Mouse (Mus musculus): Measurements from ENCODE around the gene Enoph1.

Enoph1 gene

GRCm38 (mm10) chr5:100067579-100067978 is 27.8 kb downstream of the Enoph1 start:
- in situ Hi-C loops (cut with MboI; ENCODE audit: unreplicated experiment in 2 of 2) = loop anchor here (10.0 to 25.0 kb wide), 2 partner anchors 467 to 595 kb away; no protein-coding TSS in a partner anchor

GRCm38 (mm10) chr5:100069526-100069925 is 29.7 kb downstream of the Enoph1 start:
- in situ Hi-C loops (cut with MboI; ENCODE audit: unreplicated experiment in 2 of 2) = loop anchor here (10.0 to 25.0 kb wide), 2 partner anchors 465 to 593 kb away; no protein-coding TSS in a partner anchor

- in situ Hi-C loops (cut with MboI; ENCODE audit: unreplicated experiment in 2 of 2) = loop anchor here (5.0 to 25.0 kb wide), 6 partner anchors 252 to 845 kb away; no protein-coding TSS in a partner anchor
Observed at GRCm38 (mm10) chr5:100070255-100070654, 30.5 kb downstream of the Enoph1 start.

GRCm38 (mm10) chr5:100071541-100071940 is 31.8 kb downstream of the Enoph1 start:
- in situ Hi-C loops (cut with MboI; ENCODE audit: unreplicated experiment in 2 of 2) = loop anchor here (5.0 to 25.0 kb wide), 6 partner anchors 251 to 843 kb away; no protein-coding TSS in a partner anchor

GRCm38 (mm10) chr5:100072557-100072956 is 32.8 kb downstream of the Enoph1 start:
- in situ Hi-C loops (cut with MboI; ENCODE audit: unreplicated experiment in 2 of 2) = loop anchor here (5.0 to 25.0 kb wide), 6 partner anchors 250 to 842 kb away; no protein-coding TSS in a partner anchor

- in situ Hi-C loops (cut with MboI; ENCODE audit: unreplicated experiment in 2 of 2) = loop anchor here (5.0 to 25.0 kb wide), 6 partner anchors 248 to 840 kb away; no protein-coding TSS in a partner anchor
Observed at GRCm38 (mm10) chr5:100074571-100074970, 34.8 kb downstream of the Enoph1 start.

- in situ Hi-C loops (cut with MboI; ENCODE audit: unreplicated experiment in 2 of 2) = loop anchor here (10.0 to 25.0 kb wide), 5 partner anchors 246 to 858 kb away; no protein-coding TSS in a partner anchor
Observed at GRCm38 (mm10) chr5:100079040-100079930, 39.5 kb downstream of the Enoph1 start.

GRCm38 (mm10) chr5:100079931-100080275 is 40.1 kb downstream of the Enoph1 start:
- in situ Hi-C loops (cut with MboI; ENCODE audit: unreplicated experiment in 2 of 2) = loop anchor here (10.0 to 25.0 kb wide), 5 partner anchors 245 to 857 kb away; no protein-coding TSS in a partner anchor

- in situ Hi-C loops (cut with MboI; ENCODE audit: unreplicated experiment in 2 of 2) = loop anchor here in 1 of 2 experiments (25.0 kb wide), 1 partner anchor 855 kb away; no protein-coding TSS in a partner anchor
Observed at GRCm38 (mm10) chr5:100082006-100082405, 42.2 kb downstream of the Enoph1 start.

GRCm38 (mm10) chr5:100083953-100084562 is 44.3 kb downstream of the Enoph1 start:
- in situ Hi-C loops (cut with MboI; ENCODE audit: unreplicated experiment in 2 of 2) = loop anchor here in 1 of 2 experiments (25.0 kb wide), 1 partner anchor 853 kb away; no protein-coding TSS in a partner anchor

- in situ Hi-C loops (cut with MboI; ENCODE audit: unreplicated experiment in 2 of 2) = loop anchor here in 1 of 2 experiments (25.0 kb wide), 1 partner anchor 852 kb away; no protein-coding TSS in a partner anchor
Observed at GRCm38 (mm10) chr5:100085097-100085496, 45.3 kb downstream of the Enoph1 start.

- in situ Hi-C loops (cut with MboI; ENCODE audit: unreplicated experiment in 2 of 2) = loop anchor here in 1 of 2 experiments (25.0 kb wide), 1 partner anchor 847 kb away; no protein-coding TSS in a partner anchor
Observed at GRCm38 (mm10) chr5:100090515-100091262, 50.9 kb downstream of the Enoph1 start.

GRCm38 (mm10) chr5:100091263-100091594 is 51.4 kb downstream of the Enoph1 start:
- in situ Hi-C loops (cut with MboI; ENCODE audit: unreplicated experiment in 2 of 2) = loop anchor here in 1 of 2 experiments (25.0 kb wide), 1 partner anchor 846 kb away; no protein-coding TSS in a partner anchor

- in situ Hi-C loops (cut with MboI; ENCODE audit: unreplicated experiment in 2 of 2) = loop anchor here in 1 of 2 experiments (25.0 kb wide), 1 partner anchor 846 kb away; no protein-coding TSS in a partner anchor
Observed at GRCm38 (mm10) chr5:100091602-100092001, 51.8 kb downstream of the Enoph1 start.

- in situ Hi-C loops (cut with MboI; ENCODE audit: unreplicated experiment in 2 of 2) = loop anchor here in 1 of 2 experiments (25.0 kb wide), 1 partner anchor 840 kb away; no protein-coding TSS in a partner anchor
Observed at GRCm38 (mm10) chr5:100096955-100097354, 57.2 kb downstream of the Enoph1 start.

GRCm38 (mm10) chr5:100097967-100098366 is 58.2 kb downstream of the Enoph1 start:
- in situ Hi-C loops (cut with MboI; ENCODE audit: unreplicated experiment in 2 of 2) = loop anchor here in 1 of 2 experiments (25.0 kb wide), 1 partner anchor 839 kb away; no protein-coding TSS in a partner anchor

- in situ Hi-C loops (cut with MboI; ENCODE audit: unreplicated experiment in 2 of 2) = no loop called here
Observed at GRCm38 (mm10) chr5:100102395-100102794, 62.6 kb downstream of the Enoph1 start.

- in situ Hi-C loops (cut with MboI; ENCODE audit: unreplicated experiment in 2 of 2) = no loop called here
Observed at GRCm38 (mm10) chr5:100108866-100109265, 69.1 kb downstream of the Enoph1 start.

- in situ Hi-C loops (cut with MboI; ENCODE audit: unreplicated experiment in 2 of 2) = no loop called here
Observed at GRCm38 (mm10) chr5:100109543-100110282, 69.9 kb downstream of the Enoph1 start.
